Mouse (Mus musculus): Measurements from ENCODE around the gene Adra1d.

Gene Adra1d

GRCm38 (mm10) chr2:131496125-131496820 is 65.8 kb downstream of the Adra1d start:
- no peak for DNase-seq (ENCODE audit: low spot score)

Data from adipocyte (in vitro differentiated cells).